Mouse (Mus musculus) Muller cell, postnatal 12 days (primary cell): ENCODE results near the gene Slc24a3.

Experiments
- DNase-seq: peaks from one replicate; pipeline ENCODE4 v3.0.0-alpha.2; 2015; ENCODE audit errors: inconsistent ontology term

Slc24a3 gene

DNA sequence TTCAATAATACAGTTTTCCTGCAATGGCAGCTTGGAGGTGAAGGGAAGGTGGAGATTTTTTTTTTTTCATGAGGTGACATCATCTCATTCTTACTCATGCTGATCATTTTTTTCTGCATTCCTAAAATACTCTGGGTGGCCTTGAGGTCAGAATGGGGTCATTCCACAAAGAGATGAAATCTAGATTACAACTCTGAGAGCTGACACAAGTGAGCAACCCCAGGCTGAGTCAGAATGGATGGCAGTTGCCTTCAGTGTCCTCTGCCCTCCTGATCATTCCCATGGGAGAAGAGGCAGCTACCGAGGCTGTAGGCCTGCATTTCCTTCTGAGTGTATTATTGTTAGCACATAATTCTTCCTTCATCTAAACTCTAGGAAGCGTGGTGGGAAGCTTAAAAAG is 116.2 kb downstream of the Slc24a3 start:
- DNase-seq = peak; percentile 92

DNA sequence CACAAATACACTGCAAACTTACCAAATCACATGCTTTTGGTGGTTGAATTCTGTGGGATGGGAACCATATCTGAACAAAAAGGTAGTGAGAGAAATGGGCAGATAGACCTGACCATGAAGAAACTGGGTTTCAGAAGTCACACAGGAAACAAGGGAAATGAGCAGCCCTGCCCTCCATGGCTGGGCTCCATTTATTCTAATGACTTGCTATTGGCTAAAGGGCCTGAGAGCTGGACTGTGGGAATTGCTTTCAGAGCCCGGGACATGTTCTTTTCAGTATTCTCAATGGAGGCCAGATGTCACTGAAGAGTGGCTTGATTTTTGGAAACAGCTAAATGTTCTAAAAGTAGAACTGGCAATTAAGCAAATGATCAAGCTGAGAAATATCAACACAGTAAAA is 120.9 kb downstream of the Slc24a3 start:
- DNase-seq = no peak

DNA sequence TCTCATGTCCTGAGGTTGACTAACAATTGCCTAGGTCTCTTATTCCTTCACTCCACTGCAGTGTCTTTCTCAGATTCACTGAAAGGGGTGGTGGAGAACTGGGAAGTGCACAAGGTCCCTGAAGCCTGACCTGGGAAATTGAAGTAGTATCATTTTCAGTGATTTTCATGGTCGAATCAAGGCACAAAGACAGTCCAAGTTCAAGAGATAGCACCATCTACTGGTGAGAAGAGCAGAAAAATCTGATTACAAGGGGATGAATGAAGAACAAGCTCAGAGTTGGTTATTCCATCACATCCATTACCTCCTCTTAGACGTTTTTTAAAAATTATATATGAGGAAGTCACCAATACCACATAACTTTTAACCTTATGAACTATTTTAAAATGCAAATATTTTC is 123.9 kb downstream of the Slc24a3 start:
- DNase-seq = no peak

DNA sequence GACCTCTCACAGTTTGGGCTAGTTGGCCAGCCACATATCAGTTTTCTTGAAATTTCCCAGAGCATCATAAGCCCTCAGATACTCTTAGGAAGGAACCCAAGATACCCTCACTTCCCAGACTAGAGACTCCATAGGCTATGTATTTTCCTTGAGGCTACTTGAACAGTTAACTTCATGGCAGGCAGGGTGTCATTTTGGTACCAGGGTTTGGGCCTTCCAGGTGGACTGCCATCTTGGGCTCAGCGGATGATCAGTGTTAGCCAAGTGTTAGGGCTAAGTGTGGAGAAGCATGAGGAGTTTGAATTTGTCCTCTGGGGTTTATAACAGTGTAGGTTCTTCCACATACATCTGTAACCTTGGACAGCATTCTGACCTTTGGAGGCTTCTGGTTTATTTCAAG is 124.6 kb downstream of the Slc24a3 start:
- no peak for DNase-seq

DNA sequence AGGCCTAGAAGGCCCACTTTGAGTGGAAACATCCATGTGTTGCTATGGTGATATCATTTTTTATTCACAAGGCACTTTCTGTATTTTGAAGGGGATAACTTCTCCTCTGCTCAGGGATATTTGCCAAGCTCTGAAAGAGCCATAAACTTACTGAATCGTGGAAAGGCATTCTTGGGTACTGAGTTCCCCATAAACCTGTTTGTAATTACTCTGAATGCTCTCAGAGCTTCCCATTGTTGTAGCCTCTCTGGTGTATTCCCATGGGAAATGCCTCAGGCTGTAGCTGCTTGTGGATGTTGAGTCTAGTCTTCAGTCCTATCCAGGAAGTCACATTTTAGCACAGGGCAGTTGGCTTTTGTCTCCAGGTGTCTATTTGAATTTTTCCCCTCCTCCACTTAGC is 125.3 kb downstream of the Slc24a3 start:
- DNase-seq = peak; percentile 38

DNA sequence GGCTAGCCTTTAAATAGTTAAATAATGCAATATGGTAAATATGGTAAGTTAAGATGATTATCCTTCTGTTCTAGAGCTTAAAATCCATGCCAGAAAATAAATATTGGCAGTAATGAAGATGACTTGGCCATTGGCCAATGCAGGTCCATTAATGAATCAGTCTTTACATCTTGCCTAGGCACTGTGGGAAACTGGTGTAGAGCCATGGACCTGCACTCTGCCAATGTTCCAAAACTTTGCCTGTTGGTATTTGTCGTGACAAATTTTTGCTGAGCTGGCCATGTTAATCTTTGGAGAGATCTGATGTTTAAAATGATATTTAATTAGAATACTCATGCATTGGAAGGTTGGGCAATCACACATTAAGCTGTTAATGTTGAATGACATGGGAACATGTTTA is 129.4 kb downstream of the Slc24a3 start:
- no peak for DNase-seq

DNA sequence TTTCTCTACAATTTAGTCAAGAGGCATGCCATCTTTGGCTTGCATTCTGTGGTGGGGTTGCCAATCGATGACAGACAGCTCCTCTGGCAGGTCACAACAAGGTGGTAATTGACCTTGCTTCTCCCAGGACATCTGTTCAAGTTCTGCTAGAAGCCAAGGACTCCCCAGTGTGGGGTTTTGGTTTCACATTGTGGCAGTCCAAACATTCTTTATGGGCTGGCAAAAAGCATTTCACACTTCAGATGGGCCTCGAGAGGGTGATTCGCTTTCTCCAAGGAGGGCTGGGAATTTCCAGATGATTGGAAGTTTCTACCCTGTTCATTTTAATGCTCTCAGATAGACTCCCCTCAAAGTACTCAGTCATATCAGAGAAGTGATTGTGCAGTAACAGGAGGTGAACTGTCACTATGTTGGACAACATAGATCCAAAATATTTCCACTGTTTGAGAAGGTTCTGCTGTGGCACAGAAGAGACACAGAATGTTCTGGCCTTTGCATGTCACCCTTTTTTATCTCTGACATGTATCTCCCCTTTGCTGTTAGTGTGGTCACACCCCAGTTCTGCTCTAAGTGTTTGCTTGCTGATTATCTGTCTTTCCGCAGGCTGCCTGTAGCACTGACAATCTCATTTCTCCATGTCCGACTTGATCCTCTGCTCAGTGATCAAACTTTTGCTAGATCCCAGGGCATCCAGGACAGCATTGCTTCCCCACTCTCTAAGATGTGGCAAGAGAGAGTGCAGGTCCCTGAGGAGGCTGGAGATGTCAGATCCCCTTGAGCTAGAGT is 132.6 kb downstream of the Slc24a3 start:
- peak; percentile 47 for DNase-seq

DNA sequence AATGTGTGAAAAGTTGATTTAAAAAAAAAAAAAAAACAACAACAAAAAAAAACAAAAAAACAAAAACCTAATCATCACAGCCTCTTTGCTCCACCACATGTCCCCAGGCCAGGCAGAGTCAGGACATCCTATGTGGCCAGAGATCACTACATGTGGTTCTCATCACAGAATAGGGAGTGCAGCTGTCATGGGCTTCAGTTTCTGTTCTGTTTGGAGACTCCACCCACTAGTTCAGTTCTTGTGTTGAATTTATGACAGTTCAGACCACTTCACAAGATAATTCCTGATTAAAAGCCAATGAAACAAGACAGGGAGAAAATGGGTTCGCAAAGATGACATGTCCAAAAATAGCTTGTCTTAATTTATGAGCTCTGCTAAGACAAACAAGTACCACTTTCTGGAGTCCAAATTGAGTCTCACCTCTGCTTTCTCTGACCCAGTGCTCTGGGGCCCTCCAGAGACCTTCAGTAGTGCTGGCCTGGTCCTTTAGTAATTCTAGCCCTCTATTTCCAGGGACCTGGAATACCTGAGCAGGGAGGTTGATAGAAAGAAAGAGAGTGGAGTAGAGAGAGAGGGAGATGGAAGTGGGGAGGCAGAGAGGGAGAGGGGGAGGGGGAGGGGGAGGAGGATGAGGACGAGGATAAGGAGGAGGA is 139.8 kb downstream of the Slc24a3 start:
- no peak for DNase-seq

DNA sequence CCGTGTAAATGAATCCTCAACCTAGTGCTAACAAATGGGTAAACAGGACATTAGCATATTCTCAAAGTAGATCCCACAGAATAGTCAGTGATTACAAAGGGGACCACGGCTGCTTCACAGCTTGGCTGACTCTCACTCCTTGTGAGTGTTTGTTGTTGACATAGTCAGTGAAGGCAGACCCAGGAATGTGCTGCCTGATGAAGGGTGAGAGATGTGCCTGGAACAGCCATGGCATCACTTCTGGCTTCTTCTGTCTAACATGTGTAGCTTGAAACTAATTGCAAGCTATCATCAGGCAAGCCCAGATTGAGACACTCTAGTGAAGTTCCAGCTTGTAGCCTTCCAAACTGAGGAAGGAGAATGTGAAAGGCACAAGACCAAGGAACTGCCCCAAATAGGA is 151.4 kb downstream of the Slc24a3 start:
- DNase-seq = no peak

DNA sequence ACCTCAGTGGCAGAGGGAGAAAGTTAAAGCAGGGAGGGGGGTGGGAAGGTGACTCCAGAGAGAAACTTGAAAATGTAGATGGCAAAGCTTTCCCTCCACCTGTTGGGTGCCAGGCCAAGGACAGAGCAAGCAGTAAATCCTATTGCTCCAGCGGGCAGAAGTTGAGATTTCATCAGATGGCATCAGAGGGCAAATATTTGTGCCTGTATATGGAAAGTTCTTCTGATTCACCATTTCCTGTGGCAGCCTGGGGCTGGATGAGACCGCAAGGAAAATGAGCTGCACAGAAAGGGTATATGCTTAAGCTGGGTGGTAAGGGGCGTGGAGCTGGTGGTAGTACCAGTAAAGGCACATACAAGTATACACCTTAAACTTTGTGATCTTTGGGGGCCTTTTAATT is 153.7 kb downstream of the Slc24a3 start:
- no peak for DNase-seq

DNA sequence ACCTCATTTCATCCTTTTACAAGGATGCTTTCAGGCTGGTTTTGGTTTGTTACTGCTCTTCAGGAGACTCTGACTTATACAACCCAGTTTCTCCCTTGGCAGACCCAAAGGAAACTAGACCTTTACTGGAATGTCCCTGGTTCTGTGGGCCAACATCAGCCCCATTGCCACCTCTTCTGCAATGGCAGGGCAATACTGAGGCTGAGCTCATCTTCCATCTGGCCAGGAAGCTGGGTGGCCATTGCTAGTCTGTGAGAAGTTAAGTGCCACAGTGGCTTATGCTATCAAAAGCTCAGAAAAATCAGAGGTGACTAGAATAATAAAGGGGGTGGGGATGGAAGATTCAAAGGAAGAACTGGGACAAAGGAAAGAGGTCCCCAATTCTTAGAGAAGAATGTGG is 154.2 kb downstream of the Slc24a3 start:
- DNase-seq = no peak

DNA sequence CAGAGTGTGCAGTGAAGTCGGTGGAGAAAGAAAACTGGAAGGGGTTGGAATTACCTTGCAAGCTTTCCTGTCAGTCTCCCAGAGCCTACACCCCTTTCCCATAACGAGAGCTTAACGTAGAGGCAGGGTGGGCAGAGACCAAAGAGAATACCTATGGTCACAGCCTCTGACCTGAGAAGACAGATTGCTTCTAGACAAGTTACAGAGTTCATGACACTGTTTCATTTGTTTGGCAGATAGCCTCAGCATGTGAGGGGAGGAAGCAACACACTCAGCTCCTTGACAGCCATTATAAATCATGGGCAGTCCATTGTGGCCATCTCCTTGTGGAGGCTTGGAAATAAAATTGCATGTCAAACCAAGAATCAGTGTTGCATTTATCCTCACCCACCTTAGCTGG is 156.9 kb downstream of the Slc24a3 start:
- no peak for DNase-seq

DNA sequence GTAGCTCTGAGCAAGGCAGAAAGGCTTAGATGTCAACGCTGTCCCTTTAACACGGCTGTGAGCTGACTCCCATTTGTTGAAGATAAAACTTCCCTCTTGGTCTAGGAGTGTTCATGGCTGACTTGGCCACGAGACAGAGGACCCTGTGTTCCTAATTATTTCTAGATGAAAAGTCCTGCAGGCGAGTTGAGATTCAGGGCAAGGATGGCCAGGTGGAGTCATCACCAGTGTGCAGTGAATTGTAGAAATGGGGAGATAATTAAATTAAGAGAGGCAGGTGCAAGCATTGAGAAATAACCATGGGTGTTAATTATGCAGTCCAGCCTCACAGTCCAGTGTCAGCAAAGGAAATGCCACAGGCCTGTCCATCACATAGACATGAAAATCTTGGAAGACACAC is 158.3 kb downstream of the Slc24a3 start:
- DNase-seq = peak; percentile 74

DNA sequence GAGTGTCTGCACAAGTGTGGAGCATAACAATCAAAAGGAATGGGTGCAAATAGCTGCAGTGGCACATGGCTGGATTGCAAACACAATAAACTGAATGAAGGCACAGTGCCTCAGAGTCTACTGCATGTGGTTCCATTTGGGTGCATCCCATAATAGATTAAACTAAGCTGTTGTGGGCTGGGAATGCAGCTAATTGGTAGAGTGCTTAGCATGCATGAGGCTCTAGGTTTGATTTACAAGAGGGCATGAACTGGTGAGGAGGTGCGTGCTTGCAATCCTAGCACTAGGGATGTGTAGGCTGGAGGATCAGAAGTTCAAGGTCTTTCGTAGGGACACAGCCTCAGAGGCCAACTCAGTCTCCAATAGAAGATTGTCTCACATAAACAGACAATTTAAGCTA is 159.0 kb downstream of the Slc24a3 start:
- peak; percentile 26 for DNase-seq

DNA sequence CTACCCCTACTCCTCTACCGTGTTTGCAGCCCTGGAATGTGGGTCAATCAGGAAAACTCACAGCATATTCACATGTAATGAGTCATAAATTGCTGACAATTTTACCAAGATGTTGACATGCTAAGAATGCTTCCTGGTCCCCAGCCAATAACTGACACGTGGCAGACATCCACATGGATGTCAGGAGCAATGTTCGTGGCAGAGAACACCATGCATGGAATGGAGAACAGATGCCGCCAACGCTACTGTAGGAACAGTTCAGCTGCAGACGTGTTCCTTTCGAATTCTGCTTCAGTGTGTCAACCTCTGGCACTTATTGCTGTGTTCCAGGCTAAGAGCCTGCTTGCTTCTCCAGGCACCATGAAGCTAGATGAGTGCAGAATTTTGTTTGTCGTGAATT is 162.2 kb downstream of the Slc24a3 start:
- peak; percentile 88 for DNase-seq

DNA sequence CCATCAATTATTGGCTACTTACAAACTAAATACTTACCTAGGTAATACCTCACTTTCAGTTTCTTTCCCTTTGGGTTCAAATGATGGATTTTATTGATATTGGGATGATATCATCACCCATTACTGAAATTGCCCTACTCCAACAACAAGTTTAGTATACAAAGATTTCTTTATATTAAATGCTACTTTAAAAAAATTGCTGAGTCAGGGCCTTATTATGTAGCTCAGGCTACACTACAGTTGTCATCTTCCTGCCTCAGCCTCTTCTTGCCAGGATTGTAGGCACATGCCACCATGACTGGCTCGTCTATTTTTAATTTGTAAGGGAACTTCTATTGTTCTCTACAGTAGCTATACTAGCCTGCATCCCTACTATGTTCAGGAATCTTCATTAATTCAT is 164.0 kb downstream of the Slc24a3 start:
- no peak for DNase-seq

DNA sequence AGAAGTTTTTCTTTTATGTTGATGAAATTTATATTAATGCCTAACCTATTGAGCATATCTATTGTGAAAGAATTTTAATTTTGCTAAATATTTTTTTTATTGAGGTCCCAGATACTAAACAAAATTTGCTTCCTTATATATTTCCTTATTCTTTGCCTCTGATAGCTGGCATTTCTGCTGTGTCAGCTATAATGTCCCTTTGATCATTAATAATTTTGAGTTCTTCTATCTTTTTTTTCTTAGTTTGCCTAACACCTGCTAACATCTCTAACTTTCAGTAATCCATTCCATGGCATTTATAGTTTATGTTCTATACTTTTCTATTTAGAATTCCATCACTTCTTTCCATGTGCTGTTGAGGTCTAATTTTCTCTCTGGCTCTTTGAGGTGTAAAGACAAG is 165.9 kb downstream of the Slc24a3 start:
- no peak for DNase-seq

DNA sequence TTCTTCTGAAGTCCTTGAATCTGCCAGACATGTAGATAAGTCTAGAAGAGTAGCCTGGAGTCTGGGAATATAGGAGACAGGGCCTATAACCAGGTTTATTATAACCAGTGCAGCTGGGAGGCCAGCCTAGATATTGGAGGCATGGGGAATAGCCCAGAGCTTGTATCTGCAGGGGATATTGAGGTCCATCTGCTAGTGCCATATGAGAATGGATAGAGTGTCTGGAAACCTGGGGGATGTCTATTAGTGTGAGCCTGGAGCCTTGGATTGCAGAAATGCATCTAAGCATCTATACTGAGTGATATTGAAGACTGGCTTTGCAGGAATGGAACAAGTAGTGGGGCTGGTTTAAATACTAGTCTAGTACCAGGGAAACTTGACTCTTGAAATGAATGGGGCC is 168.9 kb downstream of the Slc24a3 start:
- no peak for DNase-seq

DNA sequence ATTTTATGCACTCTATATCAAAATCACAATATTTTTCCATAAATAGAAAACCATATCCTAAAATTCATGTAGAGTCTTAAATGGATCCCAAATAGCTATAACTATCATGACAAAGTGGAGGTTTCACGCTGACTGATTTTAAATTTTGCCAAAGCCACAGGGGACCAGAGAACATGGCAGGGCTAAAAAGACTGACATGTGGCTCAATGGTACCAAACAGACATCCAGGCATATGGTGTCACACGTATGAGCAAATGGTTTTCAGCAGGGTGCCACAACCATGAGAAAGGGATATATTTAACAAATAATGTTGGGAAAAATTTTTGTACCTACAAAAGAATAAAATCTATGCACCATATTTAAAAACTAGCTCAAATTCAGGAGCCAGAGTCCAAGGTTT is 173.3 kb downstream of the Slc24a3 start:
- DNase-seq = no peak

DNA sequence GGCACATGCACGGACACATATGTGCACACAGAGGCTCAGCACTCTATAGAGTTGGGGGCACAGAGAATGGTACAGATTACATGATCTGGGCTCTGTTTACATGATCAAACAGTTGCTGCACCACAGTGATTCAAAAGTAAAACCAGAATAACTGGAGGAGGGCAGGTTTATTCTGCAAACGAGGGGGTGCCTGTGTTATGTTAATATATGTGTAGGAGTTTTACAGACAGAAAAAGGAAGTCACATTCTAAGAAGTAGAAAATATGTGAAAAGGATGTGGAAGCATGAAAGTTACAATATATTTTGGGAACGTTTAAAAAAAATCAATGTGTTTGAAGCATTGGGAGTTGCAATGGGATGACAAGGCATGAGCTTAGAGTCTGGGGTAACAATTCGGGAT is 175.4 kb downstream of the Slc24a3 start:
- no peak for DNase-seq

DNA sequence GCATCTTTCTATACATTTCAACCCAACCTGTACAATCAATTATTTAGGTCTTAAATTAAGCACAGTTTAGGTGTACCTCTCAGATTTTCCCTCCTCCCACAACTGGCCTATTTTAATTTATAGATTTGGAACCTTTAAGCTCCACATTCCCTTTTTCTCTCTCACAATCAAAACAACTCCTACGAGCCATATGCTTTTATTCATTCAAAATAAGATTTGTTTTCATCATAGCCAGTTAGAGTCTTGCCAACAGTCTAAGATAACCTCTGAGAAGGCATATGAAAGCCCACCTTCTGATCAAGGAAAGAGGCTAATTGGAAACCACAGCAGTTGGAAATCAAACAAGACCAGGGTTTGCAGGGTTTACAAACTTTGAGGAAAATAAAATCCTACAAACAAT is 177.0 kb downstream of the Slc24a3 start:
- DNase-seq = no peak

DNA sequence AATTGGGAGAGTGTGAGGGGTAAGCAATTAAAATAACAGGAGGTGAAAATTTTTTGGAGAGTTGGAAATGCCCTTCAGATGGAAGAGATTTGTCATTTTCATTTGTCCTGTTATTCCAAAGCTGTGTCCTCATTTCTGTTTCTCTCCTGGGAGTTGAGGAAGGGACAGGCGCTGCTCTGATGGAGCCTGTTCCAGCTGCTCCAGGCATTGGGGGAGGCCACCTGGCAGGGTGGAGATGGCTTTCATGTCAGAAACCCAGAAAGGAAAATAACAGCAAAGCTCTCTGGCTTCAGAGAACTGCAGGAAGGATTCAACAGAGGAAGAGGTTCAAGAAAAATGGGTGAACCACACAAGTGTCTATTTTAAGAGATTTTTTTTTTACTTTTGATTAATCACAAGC is 186.2 kb downstream of the Slc24a3 start:
- no peak for DNase-seq

DNA sequence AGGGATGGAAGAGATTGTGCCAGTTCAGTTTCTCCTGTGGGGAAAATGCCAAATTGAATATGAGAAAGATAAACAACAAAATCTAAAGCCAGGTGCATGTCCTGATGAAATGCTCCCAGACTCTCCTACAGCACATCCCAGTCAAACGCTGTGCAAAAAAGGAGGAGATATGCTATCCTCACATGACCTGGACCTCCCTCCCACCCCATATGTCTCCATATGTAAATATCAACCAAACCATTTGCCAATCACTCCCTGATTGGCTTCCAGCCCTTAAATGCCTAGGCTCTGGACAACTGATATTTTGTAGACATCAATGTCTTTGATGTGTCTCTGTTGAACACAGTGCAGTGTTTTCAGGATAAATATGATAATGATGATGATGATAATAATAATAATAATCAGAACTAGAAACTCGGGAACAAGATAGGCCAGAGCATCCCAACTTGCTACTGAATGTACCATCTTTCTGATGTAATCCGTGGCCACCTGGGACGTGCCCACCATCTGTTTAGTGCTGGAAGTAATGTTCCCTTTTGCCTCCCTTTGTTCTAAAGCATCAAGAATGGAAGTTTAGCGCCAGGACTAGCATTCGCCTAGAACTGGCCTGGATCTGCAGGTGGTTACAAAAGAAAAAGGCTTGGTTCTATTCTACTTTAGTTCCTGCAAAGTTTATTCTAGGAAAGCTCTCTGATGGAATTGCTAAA is 190.8 kb downstream of the Slc24a3 start:
- DNase-seq = no peak
